Mouse (Mus musculus) urinary bladder, postnatal 10 days (tissue): ENCODE measurements around the gene Gm20388.

Source experiments
- DNase-seq: peaks from one replicate; pipeline ENCODE4 v3.0.0; 2022; ENCODE audit warnings: low spot score

The Gm20388 gene

DNA sequence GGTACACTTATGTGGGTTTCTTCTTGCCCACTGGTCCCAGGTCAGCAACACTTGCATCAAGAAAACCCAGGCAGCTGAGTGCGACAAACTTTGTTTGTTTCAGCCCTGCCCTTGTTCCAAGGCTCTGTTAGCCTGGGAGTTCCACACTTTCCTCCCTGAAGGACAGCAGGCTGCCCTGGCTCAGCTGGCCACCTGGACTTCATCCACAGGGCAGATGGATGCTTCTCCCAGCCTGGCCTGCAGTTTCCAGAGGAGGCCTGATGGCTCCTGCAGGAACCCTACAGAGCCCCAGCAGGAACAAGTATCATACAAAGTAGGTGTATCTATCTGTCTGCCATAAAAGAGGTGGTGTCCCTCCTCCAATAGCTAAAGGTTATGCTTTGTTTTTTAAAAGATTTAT is 2530.7 kb downstream of the Gm20388 start:
- no peak for DNase-seq

DNA sequence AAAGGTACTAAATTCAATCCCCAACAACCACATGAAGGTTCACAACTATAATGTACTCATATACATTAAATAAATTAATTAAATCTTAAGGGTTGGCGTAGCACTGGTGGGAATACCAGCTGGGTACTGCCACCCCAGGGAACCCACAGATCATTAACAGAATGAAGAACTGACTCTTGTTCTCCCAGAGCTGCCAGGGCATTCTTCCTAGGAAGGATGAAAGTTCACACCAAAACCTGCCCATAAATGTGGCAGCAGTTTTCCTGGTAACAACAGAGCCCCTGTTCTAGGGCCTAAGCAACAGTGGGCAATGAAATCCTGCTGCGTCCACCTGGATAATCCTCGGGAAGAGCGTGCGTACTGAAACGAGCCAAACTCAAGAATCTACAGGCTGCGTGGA is 2531.7 kb downstream of the Gm20388 start:
- DNase-seq, result no peak

GRCm38 (mm10) chr8:122442781-122443180 is 2532.1 kb downstream of the Gm20388 start:
- DNase-seq, result no peak

- peak; percentile 96 for DNase-seq
Measured at GRCm38 (mm10) chr8:122443262-122444006, 2532.8 kb downstream of the Gm20388 start, which contains the start of gene Mvd. Gene Mvd (minus strand): TSS chr8:122443422.

- DNase-seq, result peak; percentile 54
Measured at GRCm38 (mm10) chr8:122444058-122444748, 2533.6 kb downstream of the Gm20388 start.

- DNase-seq, result no peak
Measured at GRCm38 (mm10) chr8:122445203-122445602, 2534.6 kb downstream of the Gm20388 start.

- DNase-seq, result no peak
Measured at GRCm38 (mm10) chr8:122451161-122451703, 2540.6 kb downstream of the Gm20388 start.

DNA sequence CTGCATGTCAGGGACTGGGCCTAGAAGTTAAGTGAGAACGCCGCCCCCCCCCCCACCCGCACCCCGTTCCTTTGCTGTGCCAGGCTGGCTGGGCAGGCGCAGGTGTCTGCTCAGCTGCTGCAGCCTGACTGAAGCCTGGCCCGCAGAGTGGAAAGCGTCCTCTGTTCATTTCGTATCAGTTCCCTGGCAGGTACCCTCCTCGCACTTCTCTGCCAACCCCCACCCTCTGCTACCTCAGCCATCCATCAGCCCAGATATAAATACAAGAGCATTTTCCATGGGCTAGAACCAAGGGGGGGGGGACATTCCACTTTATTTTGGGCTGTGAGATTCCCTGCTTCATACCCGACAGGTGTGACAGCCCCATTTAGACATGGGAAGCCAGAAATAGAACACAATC is 2541.5 kb downstream of the Gm20388 start:
- no peak for DNase-seq

- DNase-seq, result no peak
Measured at GRCm38 (mm10) chr8:122454409-122454808, 2543.8 kb downstream of the Gm20388 start.

- no peak for DNase-seq
Measured at GRCm38 (mm10) chr8:122457171-122457570, 2546.5 kb downstream of the Gm20388 start.

- DNase-seq, result no peak
Measured at GRCm38 (mm10) chr8:122459218-122459900, 2548.7 kb downstream of the Gm20388 start.

DNA sequence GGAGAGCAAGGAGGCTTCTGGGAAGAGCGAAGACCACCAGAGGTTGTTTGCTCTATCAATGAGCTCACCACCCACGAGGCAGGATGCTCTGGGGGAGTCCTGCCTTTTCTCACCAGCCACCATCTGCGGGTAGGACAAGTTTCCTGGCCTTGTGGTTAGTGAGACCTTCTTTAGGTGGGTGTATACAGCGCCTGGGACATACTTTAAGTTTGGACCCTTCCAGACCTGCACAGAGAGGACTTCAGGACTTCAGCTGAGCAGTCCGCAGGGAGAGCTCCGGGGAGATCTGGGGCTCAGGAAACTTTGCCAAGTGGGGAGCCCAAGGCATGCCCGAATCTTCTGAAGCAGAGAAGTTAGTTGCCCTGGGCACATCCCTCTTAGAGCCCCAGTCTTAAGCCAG is 2549.3 kb downstream of the Gm20388 start:
- DNase-seq, result no peak

GRCm38 (mm10) chr8:122460524-122461472 is 2550.2 kb downstream of the Gm20388 start, which contains the start of gene Snai3:
Gene Snai3 (minus strand): TSS chr8:122460733.
- DNase-seq, result no peak

- no peak for DNase-seq
Measured at GRCm38 (mm10) chr8:122461473-122462148, 2551.0 kb downstream of the Gm20388 start.

- no peak for DNase-seq
Measured at GRCm38 (mm10) chr8:122462510-122462909, 2551.9 kb downstream of the Gm20388 start.

DNA sequence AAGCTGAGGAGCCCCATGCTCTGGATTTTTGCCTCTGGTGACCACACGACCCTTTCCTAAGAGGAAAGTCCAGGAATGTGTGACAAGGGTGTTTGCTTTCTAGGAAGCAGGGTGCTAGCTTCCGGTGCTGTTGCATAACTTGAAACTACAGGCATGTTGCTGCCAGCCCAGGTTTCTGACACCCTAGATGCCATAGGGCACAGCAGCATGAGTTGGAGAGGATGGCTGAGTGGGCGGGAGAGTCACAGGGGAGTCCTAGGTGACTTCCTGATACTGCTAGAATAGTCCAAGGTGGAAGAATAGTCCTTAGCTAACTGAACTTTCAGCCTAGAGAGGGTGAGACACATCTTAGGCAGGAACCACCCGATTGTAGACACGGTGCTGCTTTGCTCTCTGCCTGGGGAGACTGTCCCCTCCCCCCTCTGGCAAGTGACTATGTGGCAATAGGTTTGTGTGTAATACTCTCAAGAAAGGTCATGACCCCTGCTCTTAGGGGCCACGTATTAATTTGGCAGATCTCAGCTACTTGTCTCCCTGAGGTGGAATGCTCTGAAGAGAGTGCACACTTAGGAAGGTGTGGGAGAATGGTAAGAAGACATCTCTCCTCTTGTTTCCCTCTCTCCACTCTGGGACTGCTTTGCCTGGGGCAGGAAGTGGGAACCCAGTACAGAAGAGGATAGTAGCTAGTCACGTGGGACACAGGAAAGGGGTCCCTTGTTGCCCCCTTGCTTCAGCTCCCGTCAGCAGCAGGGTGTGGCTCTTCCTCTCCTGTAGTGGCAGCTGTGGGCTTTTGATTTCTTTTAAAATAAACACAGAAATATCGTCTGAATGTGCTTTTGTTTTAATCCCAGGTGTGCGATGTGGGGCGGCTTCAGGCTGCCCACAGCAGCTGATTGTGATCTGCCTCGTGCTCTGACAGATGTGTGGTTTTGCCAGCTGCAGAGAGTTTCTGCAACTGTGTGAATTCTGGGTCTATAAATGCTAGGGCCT is 2553.3 kb downstream of the Gm20388 start:
- no peak for DNase-seq

GRCm38 (mm10) chr8:122464985-122465384 is 2554.3 kb downstream of the Gm20388 start:
- DNase-seq, result no peak

GRCm38 (mm10) chr8:122467816-122468215 is 2557.2 kb downstream of the Gm20388 start:
- DNase-seq, result no peak

DNA sequence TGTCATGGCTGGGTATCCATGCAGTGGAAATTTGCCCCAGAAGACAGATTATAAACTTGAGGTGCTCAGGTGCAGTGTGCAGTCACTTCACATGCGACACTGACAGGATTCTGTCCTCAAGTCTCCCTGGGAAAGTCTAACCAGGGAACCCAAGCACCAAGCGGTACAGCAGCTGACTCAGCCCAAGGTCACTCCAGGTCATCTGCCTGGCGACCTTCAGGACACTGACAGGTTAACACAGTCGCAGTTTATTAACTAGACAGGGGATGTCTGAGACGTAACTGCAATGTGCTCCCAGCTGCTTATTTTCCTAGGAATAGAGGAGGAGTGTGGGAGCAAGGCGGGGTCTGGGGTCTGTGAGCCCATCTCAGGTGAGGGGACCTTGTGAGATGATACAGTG is 2558.8 kb downstream of the Gm20388 start:
- no peak for DNase-seq

GRCm38 (mm10) chr8:122469965-122470364 is 2559.3 kb downstream of the Gm20388 start:
- no peak for DNase-seq
